Mouse (Mus musculus) CD8-positive naive resting alpha-beta T cell, adult 57 days (primary cell): Measurements from ENCODE around the gene Eif3i. TPM values are rescaled to one million over a fixed set of nuclear protein-coding genes. Genes with fewer than 3 reads are reported as not detected.

Experiments used
- total RNA-seq: library from RNA; stranded (reverse); gene quantifications from one replicate; pipeline ENCODE4 v1.2.4, GENCODE M21; 2023

Gene Eif3i
- 175 TPM for total RNA-seq

GRCm38 (mm10) chr4:129600233-129601158, at the start of gene Eif3i, which contains the start of gene Tmem234:
Gene Eif3i (minus strand): TSS chr4:129600648.
Gene Tmem234 (plus strand): TSS chr4:129600668.

GRCm38 (mm10) chr4:129640638-129641467, 40.4 kb upstream of the Eif3i start, which contains the start of gene Txlna:
Gene Txlna (minus strand): TSS chr4:129641065.

GRCm38 (mm10) chr4:129623681-129624091, 23.2 kb upstream of the Eif3i start, which contains the start of gene Ccdc28b:
Gene Ccdc28b (minus strand): TSS chr4:129623947.

GRCm38 (mm10) chr4:129618786-129619691, 18.6 kb upstream of the Eif3i start, which contains the start of gene Iqcc:
Gene Iqcc (minus strand): TSS chr4:129619099.

DNA sequence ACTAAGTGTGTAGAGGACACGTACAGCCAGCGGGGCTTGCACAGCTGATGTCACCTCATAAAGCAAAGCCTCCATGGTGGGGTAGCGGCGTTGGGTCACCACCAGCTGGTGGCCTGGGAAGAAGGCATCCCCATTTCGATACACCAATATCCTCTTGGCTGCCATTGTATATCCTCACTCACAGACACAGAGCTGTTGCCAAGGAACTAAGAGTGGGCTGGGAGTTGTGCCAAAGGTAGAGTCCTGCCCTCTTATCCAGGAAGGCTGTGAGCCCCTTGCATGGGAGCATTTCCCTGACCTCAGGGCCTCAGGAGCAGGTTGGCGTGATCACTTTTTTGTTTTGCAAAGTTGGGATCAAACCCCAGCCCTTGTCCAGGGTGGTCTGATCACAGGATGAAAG, 13.6 kb upstream of the Eif3i start, which contains the start of gene Dcdc2b:
TSS of gene Dcdc2b (minus strand) at position 165 of the 400 bp plus-strand sequence.

GRCm38 (mm10) chr4:129578466-129578865, 22.0 kb downstream of the Eif3i start, which contains the start of gene Fam167b:
Gene Fam167b (minus strand): TSS chr4:129578549.

GRCm38 (mm10) chr4:129573430-129573829, 27.0 kb downstream of the Eif3i start, which contains the start of gene Lck:
Gene Lck (minus strand): TSS chr4:129573641.

DNA sequence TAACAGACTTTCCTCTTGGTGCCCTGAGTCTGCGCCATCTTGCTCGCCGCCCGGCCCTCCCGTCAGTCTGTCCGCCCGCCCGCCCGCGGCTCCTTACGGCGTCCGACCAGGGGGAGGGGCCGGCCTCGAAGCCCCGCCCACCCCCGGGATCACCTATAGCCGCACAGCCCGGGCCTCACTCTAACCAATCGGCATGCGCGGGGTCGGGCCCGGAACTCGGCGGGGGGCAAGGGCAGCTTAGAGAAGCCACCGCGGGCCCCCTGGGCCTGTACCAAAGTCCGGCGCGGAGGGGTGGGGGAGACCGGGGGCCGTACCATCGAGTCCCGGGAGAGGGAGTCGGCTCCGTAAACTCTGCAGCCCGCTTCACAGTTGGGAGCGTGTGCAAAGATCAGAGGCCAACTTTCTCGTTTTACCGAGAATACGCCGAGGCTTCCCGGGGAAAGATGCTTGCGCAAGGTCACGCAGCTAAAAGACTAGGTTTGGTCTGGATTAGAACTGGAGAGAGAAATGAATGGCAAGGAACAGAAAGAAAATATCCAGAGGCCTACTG, 57.8 kb downstream of the Eif3i start, which contains the start of gene Hdac1:
TSS of gene Hdac1 (minus strand) at position 122 of the 550 bp plus-strand sequence.

Other genes with a start within 250 kb of the Eif3i start
- 5.4 TPM for gene Zbtb8a, start 222.5 kb downstream of the Eif3i start, total RNA-seq
- gene Zbtb8b, start 159.8 kb downstream of the Eif3i start, total RNA-seq: not detected
- 107 TPM for gene Bsdc1, start 139.1 kb downstream of the Eif3i start, total RNA-seq
- not detected for gene Tssk3, start 109.6 kb downstream of the Eif3i start, total RNA-seq
- gene Fam229a, start 109.5 kb downstream of the Eif3i start, total RNA-seq: 3.3 TPM
- 11.4 TPM for gene Marcksl1, start 87.1 kb downstream of the Eif3i start, total RNA-seq
- gene Hdac1, start 57.9 kb downstream of the Eif3i start, total RNA-seq: 118 TPM
- gene Lck, start 27.0 kb downstream of the Eif3i start, total RNA-seq: 906 TPM
- not detected for gene Fam167b, start 22.1 kb downstream of the Eif3i start, total RNA-seq
- gene Tmem234, start within 50 bp of the Eif3i start, total RNA-seq: 118 TPM
- 4.2 TPM for gene Dcdc2b, start 13.6 kb upstream of the Eif3i start, total RNA-seq
- gene Iqcc, start 18.5 kb upstream of the Eif3i start, total RNA-seq: 21.0 TPM
- 10.4 TPM for gene Ccdc28b, start 23.3 kb upstream of the Eif3i start, total RNA-seq
- gene Txlna, start 40.4 kb upstream of the Eif3i start, total RNA-seq: 79.9 TPM
- gene Kpna6, start 72.1 kb upstream of the Eif3i start, total RNA-seq: 32.0 TPM
- gene Tmem39b, start 96.2 kb upstream of the Eif3i start, total RNA-seq: 7.5 TPM
- 131 TPM for gene Khdrbs1, start 141.7 kb upstream of the Eif3i start, total RNA-seq
- 285 TPM for gene Ptp4a2, start 210.6 kb upstream of the Eif3i start, total RNA-seq